Mouse (Mus musculus) T-helper 1 cell (primary cell): ENCODE measurements around the gene Ikbip.

Experiments used
- in situ Hi-C: fragments of 300-600 bp; cut with MboI, MseI; formaldehyde crosslinking; loops from one replicate; pipeline ENCODE4 v1.15.1; 2025; ENCODE audit warnings: high pct_unique_total_duplicates

The Ikbip gene

GRCm38 (mm10) chr10:91082550-91083392 is at the start of gene Ikbip, which contains the start of gene Apaf1:
TSS of gene Ikbip (plus strand) at chr10:91082940.
TSS of gene Apaf1 (minus strand) at chr10:91082770.
- in situ Hi-C loops: no loop called here

- in situ Hi-C loops: loop anchor here (5.0 kb wide), 1 partner anchor 297 kb away; no protein-coding TSS in a partner anchor
Measured at GRCm38 (mm10) chr10:91033942-91034341, 48.8 kb upstream of the Ikbip start.

GRCm38 (mm10) chr10:91049696-91050095 is 33.0 kb upstream of the Ikbip start:
- in situ Hi-C loops: no loop called here

GRCm38 (mm10) chr10:91051156-91051555 is 31.6 kb upstream of the Ikbip start:
- in situ Hi-C loops: no loop called here

GRCm38 (mm10) chr10:91052734-91053133 is 30.0 kb upstream of the Ikbip start:
- in situ Hi-C loops: no loop called here

- in situ Hi-C loops: no loop called here
Measured at GRCm38 (mm10) chr10:91060742-91061141, 22.0 kb upstream of the Ikbip start.

- in situ Hi-C loops: no loop called here
Measured at GRCm38 (mm10) chr10:91062355-91062754, 20.4 kb upstream of the Ikbip start.

- in situ Hi-C loops: loop anchor here (5.0 kb wide), 1 partner anchor 71 kb away; no protein-coding TSS in a partner anchor
Measured at GRCm38 (mm10) chr10:91071768-91072167, 11.0 kb upstream of the Ikbip start.

- in situ Hi-C loops: loop anchor here (5.0 kb wide), 1 partner anchor 69 kb away; no protein-coding TSS in a partner anchor
Measured at GRCm38 (mm10) chr10:91073345-91073744, 9.4 kb upstream of the Ikbip start.

- in situ Hi-C loops: no loop called here
Measured at GRCm38 (mm10) chr10:91076667-91077066, 6.1 kb upstream of the Ikbip start.

- in situ Hi-C loops: no loop called here
Measured at GRCm38 (mm10) chr10:91080540-91080939, 2.2 kb upstream of the Ikbip start.

- in situ Hi-C loops: no loop called here
Measured at GRCm38 (mm10) chr10:91081959-91082507, 707 bp upstream of the Ikbip start.

GRCm38 (mm10) chr10:91083393-91083927 is 720 bp downstream of the Ikbip start:
- in situ Hi-C loops: no loop called here

GRCm38 (mm10) chr10:91092812-91093211 is 10.1 kb downstream of the Ikbip start:
- in situ Hi-C loops: no loop called here

GRCm38 (mm10) chr10:91094251-91095104 is 11.7 kb downstream of the Ikbip start:
- in situ Hi-C loops: no loop called here

- in situ Hi-C loops: no loop called here
Measured at GRCm38 (mm10) chr10:91098056-91098455, 15.3 kb downstream of the Ikbip start.

- in situ Hi-C loops: loop anchor here (10.0 kb wide), 1 partner anchor 1905 kb away; no protein-coding TSS in a partner anchor
Measured at GRCm38 (mm10) chr10:91100101-91100500, 17.4 kb downstream of the Ikbip start.

- in situ Hi-C loops: loop anchor here (10.0 kb wide), 1 partner anchor 1903 kb away; no protein-coding TSS in a partner anchor
Measured at GRCm38 (mm10) chr10:91101936-91102335, 19.2 kb downstream of the Ikbip start.

GRCm38 (mm10) chr10:91102799-91103590 is 20.3 kb downstream of the Ikbip start:
- in situ Hi-C loops: loop anchor here (10.0 kb wide), 1 partner anchor 1902 kb away; no protein-coding TSS in a partner anchor

GRCm38 (mm10) chr10:91105981-91106380 is 23.2 kb downstream of the Ikbip start:
- in situ Hi-C loops: loop anchor here (10.0 kb wide), 1 partner anchor 1899 kb away; no protein-coding TSS in a partner anchor
